Mouse (Mus musculus) hindbrain, postnatal 0 days (tissue): ENCODE data around the gene Pcnx4. TPM values are rescaled to one million over a fixed set of nuclear protein-coding genes. Genes with fewer than 3 reads are reported as not detected.
"Not testable (repeated sequence)": the region's sequence is repeated elsewhere in the genome, so short reads cannot be mapped to it uniquely, and the experiment has no call there.

Source experiments
- ATAC-seq: fragments of 200-750 bp; cut with Nextera tagmentation; 2 replicates; pipeline ENCODE4 v1.8.0; 2017; ENCODE audit warnings: mild to moderate bottlenecking, moderate TSS enrichment, moderate library complexity
- DNase-seq: peaks from one replicate; pipeline ENCODE4 v3.0.0-alpha.2; 2015; ENCODE audit warnings: low spot score
- H3K27ac ChIP-seq: fragments of 300-500 bp; sonication (generic); 2 replicates; pipeline ENCODE4 v1.5.1; 2014; ENCODE audit warnings: mild to moderate bottlenecking
- H3K27me3 ChIP-seq: fragments of 300-500 bp; sonication (generic); 2 replicates; pipeline ENCODE4 v1.6.1; 2014; ENCODE audit warnings: low read length, mixed read lengths; ENCODE audit not compliant: insufficient read depth
- H3K36me3 ChIP-seq: fragments of 300-500 bp; sonication (generic); 2 replicates; pipeline ENCODE4 v1.6.1; 2014; ENCODE audit warnings: low read length, mixed read lengths; ENCODE audit not compliant: insufficient read depth
- H3K4me1 ChIP-seq: fragments of 300-500 bp; sonication (generic); 2 replicates; pipeline ENCODE4 v1.6.1; 2014; ENCODE audit warnings: antibody characterized with exemption, low read length, mixed read lengths; ENCODE audit not compliant: insufficient read depth
- H3K4me2 ChIP-seq: fragments of 300-500 bp; sonication (generic); 2 replicates; pipeline ENCODE4 v1.6.1; 2014; ENCODE audit warnings: low read depth, mild to moderate bottlenecking, low read length, moderate library complexity, mixed read lengths
- H3K4me3 ChIP-seq: fragments of 300-500 bp; sonication (generic); 2 replicates; pipeline ENCODE4 v1.5.1; 2014; ENCODE audit warnings: low read length
- H3K9ac ChIP-seq: fragments of 300-500 bp; sonication (generic); replicated peaks from 2 replicates; pipeline ENCODE4 v1.6.1; 2014; ENCODE audit warnings: mild to moderate bottlenecking, low read length, moderate library complexity, mixed read lengths
- H3K9me3 ChIP-seq: fragments of 300-500 bp; sonication (generic); 2 replicates; pipeline ENCODE4 v1.6.1; 2016; ENCODE audit warnings: low read length, mixed read lengths
- CTCF ChIP-seq: IDR thresholded peaks from 2 replicates; pipeline ENCODE4 v1.5.1; 2016; ENCODE audit warnings: antibody characterized with exemption, control low read depth, low read depth
- WGBS: fragments of 180-500 bp; shearing (Covaris S2); extraction: QIAGEN DNeasy Blood & Tissue Kit; methylation state at CpG from one replicate; pipeline ENCODE4 v1.1.7; 2014; 5-methylcytosine and 5-hydroxymethylcytosine counted together
- polyA plus RNA-seq: library from polyadenylated mRNA; unstranded; fragments of >200 nt; fragmentation: Nextera tagmentation; extraction: Ambion mirVana; gene quantifications from 2 replicates; pipeline ENCODE4 v1.2.1, GENCODE M21; 2015
- total RNA-seq: library from RNA; depleted of rRNA; stranded (reverse); fragments of >200 nt; gene quantifications from 2 replicates; pipeline ENCODE4 v1.2.3, GENCODE M21; 2014

Gene Pcnx4
- total and polyA plus RNA-seq, 2 experiments from 2014 or later, result 18.9 TPM

DNA sequence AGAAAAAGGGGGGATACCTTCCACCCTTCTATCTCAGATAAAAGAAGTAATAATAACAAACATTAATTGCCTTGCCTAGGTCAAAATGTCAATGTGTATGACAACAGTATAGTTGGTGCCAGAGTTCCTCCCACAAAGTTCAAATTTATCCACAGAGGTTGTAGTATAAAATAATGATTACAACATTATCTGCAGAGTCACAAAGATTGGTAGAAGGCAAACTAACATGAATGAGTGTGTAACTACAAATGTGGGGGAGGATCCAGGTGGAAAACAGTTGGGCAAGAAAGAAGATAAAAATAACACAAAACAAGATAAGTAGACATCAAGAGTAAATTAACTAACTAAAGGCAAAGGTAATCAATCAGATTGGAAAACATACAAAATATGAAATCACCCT is 56.8 kb downstream of the Pcnx4 start:
- H3K27me3 ChIP-seq, result no peaks in the 10 kb centered on the region
- no peak for TF ChIP-seq CTCF
- no peak for DNase-seq

DNA sequence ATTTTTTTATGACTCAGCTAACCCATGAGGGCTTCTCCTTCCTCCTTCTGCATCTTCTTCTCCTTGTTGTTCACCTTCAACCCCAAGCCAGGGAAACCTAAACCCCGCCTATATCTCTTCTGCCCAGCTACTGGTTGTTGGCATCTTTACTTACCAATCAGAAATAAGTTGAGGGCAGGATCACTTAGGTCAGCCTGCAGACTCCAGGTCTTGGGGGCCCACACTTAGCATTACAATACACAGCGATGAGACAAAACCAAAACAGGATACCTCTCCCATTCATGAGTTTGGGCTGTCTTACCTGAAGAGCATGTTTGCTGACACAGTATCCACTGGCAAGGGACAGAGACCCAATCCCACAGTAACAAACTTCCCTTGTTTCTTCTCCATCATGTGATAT is 57.8 kb downstream of the Pcnx4 start:
- no peaks in the 10 kb centered on the region for H3K27me3 ChIP-seq
- H3K9me3 ChIP-seq, result no peaks in the 10 kb centered on the region
- 70% methylated on average over 2 of the region's 2 CpGs for WGBS
- H3K27ac ChIP-seq, result no peak overlapping the region
- no peak for DNase-seq
- no peak overlapping the region for H3K4me2 ChIP-seq
- no peak for ATAC-seq
- no peak overlapping the region for H3K4me3 ChIP-seq
- no peaks in the 10 kb centered on the region for H3K36me3 ChIP-seq
- H3K9ac ChIP-seq, result no peak overlapping the region
- no peaks in the 10 kb centered on the region for H3K4me1 ChIP-seq
- no peak for TF ChIP-seq CTCF

More for the DNA sequence above, 56.8 kb downstream of the Pcnx4 start:
- Histone ChIP-seq H3K9me3 (no peaks in the 10 kb centered on the region), H3K27ac (no peak overlapping the region), H3K4me1 (no peaks in the 10 kb centered on the region), H3K9ac (no peak overlapping the region), H3K36me3 (no peaks in the 10 kb centered on the region), H3K4me2 (no peak overlapping the region), H3K4me3 (no peak overlapping the region)
- ATAC-seq, result no peak

DNA sequence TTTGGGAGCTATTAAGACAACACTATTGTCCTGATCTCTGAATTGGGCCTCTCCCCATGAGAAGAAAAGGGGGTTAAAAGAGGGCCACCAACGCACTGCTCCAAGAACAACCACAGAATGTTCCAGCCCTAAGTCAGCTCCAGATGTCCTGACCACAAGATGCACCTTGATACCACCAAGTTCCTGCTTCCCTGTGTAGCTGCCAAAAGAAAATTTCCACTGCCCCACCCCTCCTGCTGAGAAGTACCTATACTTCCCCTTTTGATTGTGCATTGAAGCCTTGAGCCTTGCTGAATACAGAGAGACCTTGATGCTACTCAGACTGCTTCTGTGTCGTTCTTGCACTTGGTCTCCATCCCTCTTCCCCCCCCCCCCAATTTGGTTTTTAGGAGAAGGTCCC is 62.5 kb downstream of the Pcnx4 start:
- WGBS, result 95% methylated on average over 2 of the region's 2 CpGs
- not testable (repeated sequence) for H3K4me1 ChIP-seq, H3K27ac ChIP-seq, H3K9me3 ChIP-seq, H3K36me3 ChIP-seq, H3K4me3 ChIP-seq, H3K27me3 ChIP-seq, H3K4me2 ChIP-seq, DNase-seq, ATAC-seq, H3K9ac ChIP-seq

DNA sequence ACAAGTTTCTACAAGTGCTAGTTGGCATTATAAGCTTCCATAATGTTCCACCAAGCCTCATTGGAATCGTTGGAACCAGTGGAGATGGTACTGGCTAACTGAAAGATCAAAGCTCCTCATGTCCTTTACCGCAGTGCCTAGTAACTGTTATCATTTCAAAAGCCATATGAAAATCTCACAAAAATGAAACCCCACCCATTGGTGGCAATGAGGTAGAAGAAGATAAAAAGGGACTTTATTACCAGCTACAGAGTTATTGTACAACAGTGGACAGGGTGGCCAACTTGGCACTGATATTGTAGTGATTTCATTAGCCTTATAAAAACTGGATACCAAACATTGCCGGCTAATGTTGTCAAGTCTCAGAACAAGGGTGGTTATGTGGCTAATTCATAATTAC is 75.9 kb downstream of the Pcnx4 start:
- no peak for TF ChIP-seq CTCF
- WGBS, result 90% methylated on average over 3 of the region's 3 CpGs
- Histone ChIP-seq H3K27ac (no peak overlapping the region), H3K27me3 (no peaks in the 10 kb centered on the region), H3K4me3 (no peak overlapping the region), H3K9me3 (no peaks in the 10 kb centered on the region), H3K36me3 (no peaks in the 10 kb centered on the region), H3K9ac (no peak overlapping the region), H3K4me1 (no peaks in the 10 kb centered on the region), H3K4me2 (no peak overlapping the region)
- DNase-seq (no peak), ATAC-seq (no peak)

DNA sequence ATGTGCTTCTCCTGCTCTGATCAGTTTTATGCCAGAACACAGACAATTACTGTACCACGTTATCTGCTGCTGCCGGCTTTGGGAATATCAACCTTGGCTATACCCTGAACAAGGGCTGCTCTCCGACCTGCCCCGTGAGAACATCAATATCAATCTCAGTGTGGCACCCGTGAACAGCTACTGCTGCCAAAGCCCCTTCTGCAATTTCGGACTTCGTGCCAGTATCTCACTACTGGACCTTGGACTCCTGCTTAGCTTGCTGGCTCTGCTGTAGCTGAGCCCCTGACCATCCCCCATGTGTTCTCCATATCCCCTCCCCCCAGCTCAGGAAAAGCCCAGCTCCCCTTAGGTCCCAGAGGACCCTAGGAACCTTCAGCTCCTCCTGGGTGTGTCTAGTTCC is 84.7 kb downstream of the Pcnx4 start:
- Histone ChIP-seq H3K4me2 (no peak overlapping the region), H3K9ac (no peak overlapping the region), H3K27ac (no peak overlapping the region), H3K4me3 (no peak overlapping the region), H3K36me3 (no peaks in the 10 kb centered on the region), H3K9me3 (no peaks in the 10 kb centered on the region), H3K27me3 (no peaks in the 10 kb centered on the region), H3K4me1 (no peaks in the 10 kb centered on the region)
- ATAC-seq (no peak), DNase-seq (no peak)
- TF ChIP-seq CTCF, result no peak
- 80% methylated on average over 7 of the region's 7 CpGs for WGBS

DNA sequence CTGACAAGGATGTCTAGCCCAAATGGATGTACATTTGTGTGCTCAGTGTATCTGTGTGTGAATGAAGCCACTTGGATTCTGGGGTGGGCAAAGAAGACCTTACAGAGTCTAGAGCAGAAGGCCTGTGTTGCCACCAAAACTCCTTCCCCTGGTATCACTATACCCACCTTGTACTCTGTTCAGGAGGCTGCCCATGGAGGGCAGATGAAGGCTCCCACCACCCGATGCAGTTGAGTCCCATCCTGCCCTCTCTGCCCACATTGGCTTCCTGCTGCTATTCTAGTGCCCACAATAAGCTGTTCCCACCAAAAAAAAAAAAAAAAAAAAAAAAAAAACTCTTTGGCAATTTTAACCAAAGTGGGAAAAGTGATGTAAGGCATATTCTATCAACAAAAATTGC is 85.3 kb downstream of the Pcnx4 start:
- no peaks in the 10 kb centered on the region for H3K4me1 ChIP-seq
- H3K9me3 ChIP-seq, result no peaks in the 10 kb centered on the region
- TF ChIP-seq CTCF, result no peak
- no peak overlapping the region for H3K4me3 ChIP-seq
- no peak for DNase-seq
- H3K4me2 ChIP-seq, result no peak overlapping the region
- no peak overlapping the region for H3K9ac ChIP-seq
- WGBS, result 84% methylated on average over 1 of the region's 1 CpGs
- no peak for ATAC-seq
- H3K27ac ChIP-seq, result no peak overlapping the region
- H3K36me3 ChIP-seq, result no peaks in the 10 kb centered on the region
- H3K27me3 ChIP-seq, result no peaks in the 10 kb centered on the region

DNA sequence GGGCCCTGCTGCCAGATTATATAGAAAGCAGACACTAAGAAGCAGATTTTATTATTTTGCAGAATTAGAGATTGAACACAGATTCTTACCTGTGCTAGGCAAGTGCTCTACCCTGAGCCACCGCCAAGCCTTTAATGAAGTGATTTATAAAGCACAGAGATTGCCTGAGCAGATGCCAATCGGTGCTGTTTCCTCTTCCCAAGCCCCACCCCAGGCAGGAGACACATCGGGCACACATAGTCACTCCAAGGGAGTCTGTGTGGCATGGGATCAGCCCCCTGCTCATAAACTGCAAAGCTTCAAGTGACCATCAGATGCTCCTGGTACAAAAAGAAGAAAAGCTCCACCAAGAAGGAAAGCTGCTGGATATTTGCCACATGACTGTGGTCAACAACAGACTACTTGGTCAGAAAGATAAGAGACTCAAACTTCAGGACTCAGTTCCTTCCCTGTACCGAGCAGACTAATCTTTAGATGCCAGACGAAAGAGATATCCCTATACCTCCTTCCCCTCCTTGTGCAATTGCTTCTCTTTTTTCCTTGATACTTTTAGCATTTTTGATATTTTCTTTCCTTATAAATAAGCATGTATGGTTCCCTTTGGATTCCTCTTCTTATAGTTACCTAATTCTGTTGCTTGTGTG is 86.8 kb downstream of the Pcnx4 start:
- no peaks in the 10 kb centered on the region for H3K4me1 ChIP-seq
- H3K27me3 ChIP-seq, result no peaks in the 10 kb centered on the region
- no peaks in the 10 kb centered on the region for H3K9me3 ChIP-seq
- ATAC-seq (no peak), DNase-seq (no peak)
- no peaks in the 10 kb centered on the region for H3K36me3 ChIP-seq
- no peak overlapping the region for H3K4me2 ChIP-seq
- no peak overlapping the region for H3K9ac ChIP-seq
- no peak overlapping the region for H3K4me3 ChIP-seq
- H3K27ac ChIP-seq, result no peak overlapping the region
- no peak for TF ChIP-seq CTCF
- WGBS, result 83% methylated on average over 5 of the region's 5 CpGs
